Mouse (Mus musculus) thymus, adult 2 months (tissue): ENCODE data around the gene Pik3r4.

Experiments used
- CTCF ChIP-seq: fragments of 200-500 bp; IDR thresholded peaks from 2 replicates; pipeline ENCODE4 v1.5.1; 2012; ENCODE audit warnings: mild to moderate bottlenecking, control low read depth, low read length, moderate library complexity, borderline replicate concordance; ENCODE audit not compliant: control insufficient read depth, poor library complexity, insufficient read depth; ENCODE audit errors: extremely low read depth
- POLR2A ChIP-seq: fragments of 200-500 bp; IDR thresholded peaks from 2 replicates; pipeline ENCODE4 v1.6.1; 2012; ENCODE audit warnings: mild to moderate bottlenecking, low read length, control low read depth, moderate library complexity; ENCODE audit not compliant: control insufficient read depth, poor library complexity, insufficient read depth; ENCODE audit errors: extremely low read depth

DNA sequence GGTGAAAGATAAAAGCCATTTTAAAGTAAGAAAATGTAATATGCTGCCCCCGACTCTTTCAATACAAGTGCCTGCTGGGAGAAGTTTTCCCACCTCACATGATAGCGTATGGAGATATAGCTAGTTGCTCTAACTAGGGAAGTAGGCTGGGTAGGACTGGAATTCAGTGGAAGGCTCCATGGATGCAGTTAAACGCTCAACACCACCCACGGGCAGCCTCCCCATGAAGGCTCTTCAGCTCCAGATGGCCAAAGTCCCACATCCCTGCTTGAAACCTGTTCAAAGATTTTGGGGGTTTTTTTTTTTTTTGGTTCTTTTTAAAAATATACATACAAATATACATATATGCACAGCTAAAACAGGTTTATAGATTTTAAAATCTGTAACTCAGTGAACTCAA, 77.7 kb downstream of the Pik3r4 start:
- TF ChIP-seq CTCF (no peak), POLR2A (no peak)
